8 mouse cellular contexts compared by ENCODE assay signal in genomic region chr7:127674977-127675376, GRCm38 (mm10). TPM values are rescaled to one million over a fixed set of nuclear protein-coding genes. Genes with fewer than 3 reads are reported as not detected.
DNase-seq lines count a peak whose midpoint lies in the region; ATAC-seq lines count a peak whose summit lies in the region.

No protein-coding gene starts in this region.

- H3K9ac ChIP-seq in hindbrain, embryonic 15.5 days: 0 out of 2 replicates have a peak overlapping the region, but pooled peaks have one; percentile 10

- peak overlapping the region; percentile 74 for H3K27ac ChIP-seq in hindbrain, embryonic 15.5 days (replicated peaks)

- H3K4me2 ChIP-seq in hindbrain, embryonic 15.5 days: no peak overlapping the region

- no peaks in the 10 kb centered on the region for H3K9me3 ChIP-seq in hindbrain, embryonic 15.5 days

- H3K36me3 ChIP-seq in hindbrain, embryonic 15.5 days: no peaks in the 10 kb centered on the region

- DNase-seq in NIH3T3 (ENCODE audit: low read depth): peak; percentile 94
- peak; percentile 94 to 96 for DNase-seq in cerebellum, postnatal 10 days
- DNase-seq in frontal cortex, postnatal 14 days (ENCODE audit: low spot score in 2 of 2): peak; percentile 69 to 81
- DNase-seq in layer of hippocampus, postnatal 36 days: peak; percentile 80 to 86
- DNase-seq in lung, postnatal 4 days: peak; percentile 66 to 87
- DNase-seq in right cerebral cortex, adult 2 months (ENCODE audit: low spot score in 2 of 2): peak; percentile 92 to 93
- DNase-seq in urinary bladder, postnatal 10 days (ENCODE audit: low spot score): peak; percentile 57

- no peaks in the 10 kb centered on the region for H3K27me3 ChIP-seq in hindbrain, embryonic 15.5 days

- ATAC-seq in hindbrain, embryonic 15.5 days (ENCODE audit: low FRiP score, low read depth): peak; percentile 82

- H3K4me3 ChIP-seq in hindbrain, embryonic 15.5 days: no peak overlapping the region

- peaks cover 10% of the 10 kb centered on the region for H3K4me1 ChIP-seq in hindbrain, embryonic 15.5 days (replicated peaks)

- WGBS in hindbrain, embryonic 15.5 days: 5% methylated on average over 5 of the region's 5 CpGs

RNA-seq across cellular contexts. Expression of gene Bcl7c, which starts 33.8 kb away (rescaled TPM):
- polyA plus RNA-seq in hindbrain, embryonic 15.5 days (2015; fragmentation: Nextera tagmentation; extraction: Ambion mirVana): 53.2 and 55.1 TPM in 2 replicates
- 10 to 100 TPM; 23.1 to 25.8 TPM for total RNA-seq in layer of hippocampus, postnatal 36 days (2021)

RNA-seq across cellular contexts. Expression of gene Ctf1, which starts 37.6 kb away (rescaled TPM):
- 3.8 and 5.4 TPM in 2 replicates for polyA plus RNA-seq in hindbrain, embryonic 15.5 days (2015; fragmentation: Nextera tagmentation; extraction: Ambion mirVana)
- 1 to 10 TPM; 2.1 to 2.4 TPM for total RNA-seq in layer of hippocampus, postnatal 36 days (2021)

RNA-seq across cellular contexts. Expression of gene Ctf2, which starts 57.0 kb away (rescaled TPM):
- 0.14 and 0.35 TPM in 2 replicates for polyA plus RNA-seq in hindbrain, embryonic 15.5 days (2015; fragmentation: Nextera tagmentation; extraction: Ambion mirVana)
- not detected for total RNA-seq in layer of hippocampus, postnatal 36 days (2021)

RNA-seq across cellular contexts. Expression of gene Zfp629, which starts 59.4 kb away (rescaled TPM):
- polyA plus RNA-seq in hindbrain, embryonic 15.5 days (2015; fragmentation: Nextera tagmentation; extraction: Ambion mirVana): 18.7 and 19.1 TPM in 2 replicates
- 10 to 100 TPM; 23.9 to 24.2 TPM for total RNA-seq in layer of hippocampus, postnatal 36 days (2021)
